Mouse (Mus musculus) lung, postnatal 4 days (tissue): ENCODE measurements at regions not wholly inside any gene's neighbourhood (a gene's known extent, or its start where the extent isn't known, plus 50 kb on each side); places are given as distances from the start of the nearest gene placed in this dataset.

Experiments used
- DNase-seq, 2 experiments: peaks; one replicate each; pipeline ENCODE4 v3.0.0; 2021

- peak; percentile 51 to 55 for DNase-seq
Measured at GRCm38 (mm10) chr8:8826801-8827200, 136.5 kb upstream of the Arglu1 start.

GRCm38 (mm10) chr8:8824886-8825285 lies 134.6 kb upstream of the Arglu1 start:
- no peak for DNase-seq

GRCm38 (mm10) chr8:8821119-8821518 lies 130.8 kb upstream of the Arglu1 start:
- DNase-seq, result no peak

GRCm38 (mm10) chr8:8820614-8821013 lies 130.3 kb upstream of the Arglu1 start:
- peak; percentile 28 to 68 for DNase-seq

- DNase-seq, result peak; percentile 53 to 62
Measured at GRCm38 (mm10) chr8:8819233-8819931, 129.1 kb upstream of the Arglu1 start.

- DNase-seq, result no peak
Measured at GRCm38 (mm10) chr8:8812807-8813167, 122.5 kb upstream of the Arglu1 start.

GRCm38 (mm10) chr8:8812051-8812806 lies 121.9 kb upstream of the Arglu1 start:
- peak; percentile 62 to 81 for DNase-seq

- no peak for DNase-seq
Measured at GRCm38 (mm10) chr8:8810928-8811327, 120.6 kb upstream of the Arglu1 start.

- DNase-seq, result no peak
Measured at GRCm38 (mm10) chr8:8809835-8810439, 119.6 kb upstream of the Arglu1 start.

GRCm38 (mm10) chr8:8809349-8809748 lies 119.0 kb upstream of the Arglu1 start:
- DNase-seq, result peak; percentile 37 to 55

- no peak for DNase-seq
Measured at GRCm38 (mm10) chr8:8802761-8803340, 112.5 kb upstream of the Arglu1 start.

GRCm38 (mm10) chr8:8802317-8802716 lies 112.0 kb upstream of the Arglu1 start:
- no peak for DNase-seq

- peak; percentile 36 for DNase-seq
Measured at GRCm38 (mm10) chr8:8801578-8801977, 111.3 kb upstream of the Arglu1 start.

- DNase-seq, result peak; percentile 21 to 41
Measured at GRCm38 (mm10) chr8:8797521-8797920, 107.2 kb upstream of the Arglu1 start.

- no peak for DNase-seq
Measured at GRCm38 (mm10) chr8:8796951-8797350, 106.6 kb upstream of the Arglu1 start.

GRCm38 (mm10) chr8:8794711-8795110 lies 104.4 kb upstream of the Arglu1 start:
- no peak for DNase-seq

- DNase-seq, result no peak
Measured at GRCm38 (mm10) chr8:8779931-8780330, 89.6 kb upstream of the Arglu1 start.

- no peak for DNase-seq
Measured at GRCm38 (mm10) chr8:8774496-8775015, 84.2 kb upstream of the Arglu1 start.

- DNase-seq, result peak; percentile 43 to 66
Measured at GRCm38 (mm10) chr8:8772424-8772823, 82.1 kb upstream of the Arglu1 start.

- DNase-seq, result peak in 1 of 2 experiments; percentile 22
Measured at GRCm38 (mm10) chr8:8770397-8770796, 80.1 kb upstream of the Arglu1 start.

- no peak for DNase-seq
Measured at GRCm38 (mm10) chr8:8762354-8762753, 72.0 kb upstream of the Arglu1 start.

GRCm38 (mm10) chr8:8758283-8758682 lies 68.0 kb upstream of the Arglu1 start:
- no peak for DNase-seq

GRCm38 (mm10) chr8:8751208-8751607 lies 60.9 kb upstream of the Arglu1 start:
- no peak for DNase-seq
